11 mouse cellular contexts compared by ENCODE assay signal in the genomic region with DNA sequence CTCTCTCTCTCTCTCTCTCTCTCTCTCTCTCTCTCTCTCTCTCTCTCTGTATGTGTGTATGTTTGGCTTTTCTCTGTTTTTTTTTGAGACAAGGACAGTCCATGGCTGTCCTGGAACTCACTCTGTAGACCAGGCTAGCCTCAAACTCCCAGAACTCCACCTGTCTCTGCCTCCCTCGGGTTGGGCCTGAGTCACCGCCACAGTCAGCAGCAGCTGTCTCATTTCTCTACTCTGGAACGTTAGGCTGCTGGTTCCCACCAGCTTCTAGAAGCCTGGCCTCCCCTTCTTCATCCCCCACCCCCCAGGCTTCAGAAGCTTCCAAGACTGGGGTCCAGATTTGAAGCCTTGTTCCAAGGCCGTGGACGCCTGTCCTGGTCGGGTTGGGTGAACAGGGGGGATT. TPM values are rescaled to one million over a fixed set of nuclear protein-coding genes. Genes with fewer than 3 reads are reported as not detected.
A peak's percentile ranks its signal among the peaks of the same experiment; 100 is the strongest.
DNase-seq lines count a peak whose midpoint lies in the region; ATAC-seq and TF ChIP-seq lines count a peak whose summit lies in the region.
"Had no signal": no experiment of that assay in that cellular context is flagged by ENCODE, and none has a peak within 500 bp of the region (broad histone marks: within the 10 kb centered on the region; RNA-seq: fewer than 3 reads in every experiment).

No protein-coding gene starts in this region.

- TF ChIP-seq POLR2A in embryonic fibroblast, embryonic 13.5 days (IDR thresholded peaks at IDR 0.05; ENCODE audit: low read depth, low read length) = no peak
- TF ChIP-seq POLR2A in myocyte (IDR thresholded peaks at IDR 0.05; ENCODE audit: insufficient read length, low read depth) = no peak

- H3K4me3 ChIP-seq in kidney, embryonic 16.5 days (ENCODE audit: low read length) = no peak overlapping the region
- H3K4me3 ChIP-seq in embryonic fibroblast, embryonic 13.5 days (ENCODE audit: insufficient read depth, low read length) = no peak overlapping the region
- no peak overlapping the region for H3K4me3 ChIP-seq in limb, embryonic 10.5 days
- no peak overlapping the region for H3K4me3 ChIP-seq in myocyte
- H3K4me3 ChIP-seq: embryonic facial prominence, embryonic 15.5 days had no signal

- H3K9ac ChIP-seq in kidney, embryonic 16.5 days (replicated peaks; ENCODE audit: low read length) = no peak overlapping the region

- no peaks in the 10 kb centered on the region for H3K79me2 ChIP-seq in myocyte (ENCODE audit: control insufficient read depth, insufficient read depth)

- no peak for ATAC-seq in kidney, embryonic 16.5 days (ENCODE audit: low FRiP score, low TSS enrichment)

- H3K36me3 ChIP-seq in kidney, embryonic 16.5 days (ENCODE audit: insufficient read depth, low read length) = 0 out of 2 replicates have a peak, but pooled peaks cover 3% of the 10 kb centered on the region
- H3K36me3 ChIP-seq in limb, embryonic 10.5 days = no peaks in the 10 kb centered on the region
- H3K36me3 ChIP-seq in myocyte (ENCODE audit: control insufficient read depth, insufficient read depth) = peaks cover 21% of the 10 kb centered on the region

- no peak for DNase-seq in kidney, adult 8-10 months
- DNase-seq in limb, embryonic 10.5 days (ENCODE audit: low spot score) = no peak
- DNase-seq in ovary, postnatal 14 days (ENCODE audit: low spot score) = no peak
- no peak for DNase-seq in natural killer cell, adult 2 months (ENCODE audit: low spot score in 2 of 2)
- DNase-seq: cerebellum, adult 11-12 months had no signal

- 0 out of 2 replicates have a peak overlapping the region, but pooled peaks have one; percentile 18 for H3K27ac ChIP-seq in kidney, embryonic 16.5 days (ENCODE audit: low read length)
- H3K27ac ChIP-seq in embryonic fibroblast, embryonic 13.5 days (ENCODE audit: insufficient read depth, low read length) = peak overlapping the region; percentile 30; the same call in 1 of the 2 replicates
- H3K27ac ChIP-seq in limb, embryonic 10.5 days = peak overlapping the region; percentile 88

- no peaks in the 10 kb centered on the region for H3K27me3 ChIP-seq in kidney, embryonic 16.5 days (ENCODE audit: insufficient read depth, low read length)
- no peaks in the 10 kb centered on the region for H3K27me3 ChIP-seq in limb, embryonic 10.5 days (ENCODE audit: low read depth, poor library complexity, severe bottlenecking)
- H3K27me3 ChIP-seq in myocyte (ENCODE audit: control insufficient read depth, insufficient read depth, insufficient read length) = no peaks in the 10 kb centered on the region
- H3K27me3 ChIP-seq: embryonic facial prominence, embryonic 15.5 days had no signal

- no peak overlapping the region for H3K4me2 ChIP-seq in kidney, embryonic 16.5 days (replicated peaks; ENCODE audit: low read depth, low read length)
- H3K4me2 ChIP-seq in myocyte (ENCODE audit: low read depth) = no peak overlapping the region

- H3K4me1 ChIP-seq in kidney, embryonic 16.5 days (ENCODE audit: insufficient read depth, low read length) = peaks cover 15% of the 10 kb centered on the region
- H3K4me1 ChIP-seq in embryonic fibroblast, embryonic 13.5 days (ENCODE audit: control insufficient read depth, insufficient read depth, low read length) = peaks cover 10% of the 10 kb centered on the region
- peaks cover 27% of the 10 kb centered on the region for H3K4me1 ChIP-seq in limb, embryonic 10.5 days

- no peak overlapping the region for H3ac ChIP-seq in myocyte (ENCODE audit: control insufficient read depth, insufficient read length)

- TF ChIP-seq CTCF in embryonic fibroblast, embryonic 13.5 days (IDR thresholded peaks at IDR 0.05; ENCODE audit: borderline replicate concordance, insufficient read depth, low read length) = no peak

- H3K9me3 ChIP-seq in kidney, embryonic 16.5 days (ENCODE audit: low read length) = no peaks in the 10 kb centered on the region
- no peaks in the 10 kb centered on the region for H3K9me3 ChIP-seq in limb, embryonic 10.5 days (replicated peaks)
- H3K9me3 ChIP-seq: embryonic facial prominence, embryonic 15.5 days; G1E had no signal

- WGBS in kidney, embryonic 16.5 days = 57% methylated on average over 6 of the region's 6 CpGs
- 81% methylated on average over 6 of the region's 6 CpGs for WGBS in limb, embryonic 10.5 days

TF ChIP-seq in myocyte, 11 proteins besides CTCF, POLR2A, EP300 and RAD21:
- peak; percentile 47 to 94 (median 80) for TF ChIP-seq MYOG (IDR thresholded peaks at IDR 0.05; ENCODE audit: control insufficient read depth in 1 of 3, insufficient read depth in 1 of 3, insufficient read length in 2 of 3, low read depth in 2 of 3)
- peak; percentile 40 to 95 (median 93) for TF ChIP-seq MYOD1 (IDR thresholded peaks at IDR 0.05; ENCODE audit: control insufficient read depth in 1 of 3, insufficient read length in 2 of 3, low read depth in 2 of 3)
- no peak for TF ChIP-seq MAX (IDR thresholded peaks at IDR 0.05; ENCODE audit: low read depth)
- peak; percentile 53 for TF ChIP-seq TCF3 (IDR thresholded peaks at IDR 0.05; ENCODE audit: insufficient read length, low read depth)
- no peak for TF ChIP-seq REST (IDR thresholded peaks at IDR 0.05; ENCODE audit: insufficient read depth, insufficient read length)
- TF ChIP-seq TCF12 (IDR thresholded peaks at IDR 0.05; ENCODE audit: insufficient read depth, poor library complexity, severe bottlenecking) = peak; percentile 61

RNA-seq across cellular contexts. Expression of gene Slc22a20, which starts 3.6 kb away (rescaled TPM):
- not detected in 2 replicates for polyA plus RNA-seq in kidney, embryonic 16.5 days (2015; fragmentation: Nextera tagmentation; extraction: Ambion mirVana)
- not detected in 2 replicates for polyA plus RNA-seq in embryonic fibroblast, embryonic 13.5 days (2011; ENCODE audit: insufficient read length, low read depth, missing spikeins)
- polyA plus RNA-seq in limb, embryonic 10.5 days (2016; fragmentation: Nextera tagmentation; extraction: Ambion mirVana) = not detected in 2 replicates
- not detected for polyA plus RNA-seq in myocyte (2012; fragmentation: generic; extraction: Trizol)
- polyA plus RNA-seq: embryonic facial prominence, embryonic 15.5 days; G1E; spleen, adult 2 months had no signal

RNA-seq across cellular contexts. Expression of gene Pola2, which starts 25.6 kb away (rescaled TPM):
- 77.7 and 82.1 TPM in 2 replicates for polyA plus RNA-seq in kidney, embryonic 16.5 days (2015; fragmentation: Nextera tagmentation; extraction: Ambion mirVana)
- 19.7 and 29.7 TPM in 2 replicates for polyA plus RNA-seq in embryonic fibroblast, embryonic 13.5 days (2011; ENCODE audit: insufficient read length, low read depth, missing spikeins)
- polyA plus RNA-seq in limb, embryonic 10.5 days (2016; fragmentation: Nextera tagmentation; extraction: Ambion mirVana) = 125 and 130 TPM in 2 replicates
- 11.9 TPM for polyA plus RNA-seq in myocyte (2012; fragmentation: generic; extraction: Trizol)

RNA-seq across cellular contexts. Expression of gene Capn1, which starts 26.1 kb away (rescaled TPM):
- 11.1 and 11.9 TPM in 2 replicates for polyA plus RNA-seq in kidney, embryonic 16.5 days (2015; fragmentation: Nextera tagmentation; extraction: Ambion mirVana)
- 46.5 and 57.1 TPM in 2 replicates for polyA plus RNA-seq in embryonic fibroblast, embryonic 13.5 days (2011; ENCODE audit: insufficient read length, low read depth, missing spikeins)
- polyA plus RNA-seq in limb, embryonic 10.5 days (2016; fragmentation: Nextera tagmentation; extraction: Ambion mirVana) = 2.0 and 2.4 TPM in 2 replicates
- polyA plus RNA-seq in myocyte (2012; fragmentation: generic; extraction: Trizol) = 110 TPM

RNA-seq across cellular contexts. Expression of gene Syvn1, which starts 56.8 kb away (rescaled TPM):
- polyA plus RNA-seq in kidney, embryonic 16.5 days (2015; fragmentation: Nextera tagmentation; extraction: Ambion mirVana) = 33.1 and 39.0 TPM in 2 replicates
- polyA plus RNA-seq in embryonic fibroblast, embryonic 13.5 days (2011; ENCODE audit: insufficient read length, low read depth, missing spikeins) = 36.8 and 40.3 TPM in 2 replicates
- polyA plus RNA-seq in limb, embryonic 10.5 days (2016; fragmentation: Nextera tagmentation; extraction: Ambion mirVana) = 36.9 and 38.6 TPM in 2 replicates
- 24.3 TPM for polyA plus RNA-seq in myocyte (2012; fragmentation: generic; extraction: Trizol)

Comparison
In these comparisons a context has a peak if more than half of its experiments do, and no peak if none do; other contexts are left out.
1. H3K27ac ChIP-seq: peak in every context shown above with its lines; median percentile 88 in limb, embryonic 10.5 days; 30 in embryonic fibroblast, embryonic 13.5 days; 18 in kidney, embryonic 16.5 days.